Mouse (Mus musculus) ES-CJ7 (cell line): ENCODE measurements at regions not wholly inside any gene's neighbourhood (a gene's known extent, or its start where the extent isn't known, plus 50 kb on each side); places are given as distances from the start of the nearest gene placed in this dataset.

Experiments
- DNase-seq: peaks from one replicate; pipeline ENCODE4 v3.0.0; 2011; ENCODE audit warnings: low read depth, low spot score

- no peak for DNase-seq
Observed at GRCm38 (mm10) chr16:20802724-20803123, 68.4 kb upstream of the Thpo start.

GRCm38 (mm10) chr16:20800038-20800437 lies 65.7 kb upstream of the Thpo start:
- no peak for DNase-seq

- no peak for DNase-seq
Observed at GRCm38 (mm10) chr16:20798115-20798514, 63.8 kb upstream of the Thpo start.

GRCm38 (mm10) chr16:20794721-20795120 lies 60.4 kb upstream of the Thpo start:
- DNase-seq: no peak
